In genomic region chr16:43954913-43955312, GRCm38 (mm10) we compare ENCODE assay signal across 28 mouse cellular contexts. TPM values are rescaled to one million over a fixed set of nuclear protein-coding genes. Genes with fewer than 3 reads are reported as not detected.
DNase-seq lines count a peak whose midpoint lies in the region; ATAC-seq and TF ChIP-seq lines count a peak whose summit lies in the region.
"Had no signal": no experiment of that assay in that cellular context is flagged by ENCODE, and none has a peak within 500 bp of the region (broad histone marks: within the 10 kb centered on the region; RNA-seq: fewer than 3 reads in every experiment).

No protein-coding gene starts in this region.

- H3K4me3 ChIP-seq in stomach, embryonic 15.5 days (replicated peaks): no peak overlapping the region
- no peak overlapping the region for H3K4me3 ChIP-seq in stomach, postnatal 0 days (ENCODE audit: low read depth, low read length)
- H3K4me3 ChIP-seq in limb, embryonic 10.5 days: no peak overlapping the region
- H3K4me3 ChIP-seq: embryonic facial prominence, embryonic 12.5 days; heart, adult 2 months; heart, embryonic 12.5 days; lung, embryonic 15.5 days; megakaryocyte, embryonic 14.5 days; midbrain, embryonic 13.5 days had no signal

- no peaks in the 10 kb centered on the region for H3K36me3 ChIP-seq in stomach, embryonic 15.5 days
- H3K36me3 ChIP-seq in stomach, postnatal 0 days (ENCODE audit: control insufficient read depth, insufficient read depth, low read length): peaks cover 4% of the 10 kb centered on the region; the same call in 1 of the 2 replicates
- H3K36me3 ChIP-seq in splenic B cell, adult 2 months (ENCODE audit: control insufficient read depth, insufficient read depth, low read length, poor library complexity, severe bottlenecking): no peaks in the 10 kb centered on the region
- H3K36me3 ChIP-seq in limb, embryonic 10.5 days: 0 out of 2 replicates have a peak, but pooled peaks cover 7% of the 10 kb centered on the region
- H3K36me3 ChIP-seq: embryonic facial prominence, embryonic 12.5 days; lung, embryonic 15.5 days had no signal

- H3K9me3 ChIP-seq in stomach, embryonic 15.5 days: no peaks in the 10 kb centered on the region
- H3K9me3 ChIP-seq in stomach, postnatal 0 days (ENCODE audit: control insufficient read depth, low read length): no peaks in the 10 kb centered on the region
- no peaks in the 10 kb centered on the region for H3K9me3 ChIP-seq in limb, embryonic 10.5 days (replicated peaks)
- H3K9me3 ChIP-seq: embryonic facial prominence, embryonic 12.5 days; heart, embryonic 12.5 days; lung, embryonic 15.5 days; megakaryocyte, embryonic 14.5 days; midbrain, embryonic 13.5 days had no signal

- no peak overlapping the region for H3K27ac ChIP-seq in stomach, embryonic 15.5 days
- no peak overlapping the region for H3K27ac ChIP-seq in stomach, postnatal 0 days (replicated peaks)
- no peak overlapping the region for H3K27ac ChIP-seq in limb, embryonic 10.5 days
- H3K27ac ChIP-seq: embryonic facial prominence, embryonic 12.5 days; heart, adult 2 months; hindbrain, embryonic 14.5 days; kidney, postnatal 0 days; lung, embryonic 15.5 days; midbrain, embryonic 13.5 days had no signal

- TF ChIP-seq CTCF in stomach, postnatal 0 days (IDR thresholded peaks at IDR 0.05; ENCODE audit: low read depth): no peak

- H3K27me3 ChIP-seq in stomach, embryonic 15.5 days (replicated peaks): no peaks in the 10 kb centered on the region
- no peaks in the 10 kb centered on the region for H3K27me3 ChIP-seq in stomach, postnatal 0 days (ENCODE audit: control insufficient read depth, insufficient read depth, low read length)
- no peaks in the 10 kb centered on the region for H3K27me3 ChIP-seq in splenic B cell, adult 2 months (ENCODE audit: control insufficient read depth, insufficient read depth, low read length, poor library complexity, severe bottlenecking)
- no peaks in the 10 kb centered on the region for H3K27me3 ChIP-seq in limb, embryonic 10.5 days (ENCODE audit: low read depth, poor library complexity, severe bottlenecking)
- H3K27me3 ChIP-seq: embryonic facial prominence, embryonic 12.5 days; heart, embryonic 12.5 days; lung, embryonic 15.5 days; megakaryocyte, embryonic 14.5 days; midbrain, embryonic 13.5 days had no signal

- TF ChIP-seq EP300 in stomach, postnatal 0 days (optimal IDR thresholded peaks at IDR 0.05): no peak

- no peak overlapping the region for H3K4me2 ChIP-seq in stomach, embryonic 15.5 days
- H3K4me2 ChIP-seq in stomach, postnatal 0 days (replicated peaks; ENCODE audit: low read depth): no peak overlapping the region
- H3K4me2 ChIP-seq: embryonic facial prominence, embryonic 12.5 days; heart, embryonic 12.5 days; hindbrain, embryonic 14.5 days; lung, embryonic 15.5 days; midbrain, embryonic 13.5 days had no signal

- 0 out of 2 replicates have a peak, but pooled peaks have one; percentile 59 for ATAC-seq in stomach, embryonic 15.5 days (ENCODE audit: insufficient read depth, low FRiP score, low read depth)
- ATAC-seq in stomach, postnatal 0 days (ENCODE audit: low FRiP score, low TSS enrichment): no peak; the same call in 1 of the 2 replicates
- peak; percentile 32 for ATAC-seq in activated CD4-positive, CD25-positive, alpha-beta regulatory T cell, adult 4 months
- ATAC-seq: forebrain, embryonic 14.5 days; intestine, embryonic 16.5 days; midbrain, embryonic 13.5 days had no signal

- no peaks in the 10 kb centered on the region for H3K4me1 ChIP-seq in stomach, embryonic 15.5 days
- no peaks in the 10 kb centered on the region for H3K4me1 ChIP-seq in stomach, postnatal 0 days (replicated peaks; ENCODE audit: control insufficient read depth, insufficient read depth)
- H3K4me1 ChIP-seq in limb, embryonic 10.5 days: peaks cover 7% of the 10 kb centered on the region
- H3K4me1 ChIP-seq: embryonic facial prominence, embryonic 12.5 days; heart, embryonic 12.5 days; lung, embryonic 15.5 days; midbrain, embryonic 13.5 days had no signal

- DNase-seq in heart, adult 11 months: peak; percentile 34
- no peak for DNase-seq in heart, postnatal 14 days
- DNase-seq in stomach, postnatal 0 days (ENCODE audit: low spot score): no peak
- peak; percentile 55 for DNase-seq in splenic B cell, adult 2 months (ENCODE audit: low read depth, low spot score)
- no peak for DNase-seq in c-Kit-positive CD71-positive TER-119-positive erythroid progenitor cells, embryonic 14.5 days (ENCODE audit: low spot score)
- no peak for DNase-seq in limb, embryonic 10.5 days (ENCODE audit: low spot score)
- DNase-seq: adrenal gland, postnatal 10 days; cerebellum, adult 11-12 months; cerebellum, adult 9-11 months; embryo, embryonic 11 days; gastrocnemius, postnatal 25 days; heart, adult 2 months; kidney, adult 8-10 months; kidney, postnatal 4 days; layer of hippocampus, postnatal 36 days; liver; lung, postnatal 36 days had no signal

- intact Hi-C loops in heart, postnatal 14 days (cut with DNase I): no loop called here

- H3K9ac ChIP-seq in stomach, embryonic 15.5 days: no peak overlapping the region
- no peak overlapping the region for H3K9ac ChIP-seq in stomach, postnatal 0 days (ENCODE audit: low read length)
- H3K9ac ChIP-seq: embryonic facial prominence, embryonic 12.5 days; heart, embryonic 12.5 days; hindbrain, embryonic 14.5 days; lung, embryonic 15.5 days; midbrain, embryonic 13.5 days had no signal

- 45% methylated on average over 6 of the region's 6 CpGs for WGBS in stomach, embryonic 15.5 days
- 39% methylated on average over 6 of the region's 6 CpGs for WGBS in stomach, postnatal 0 days
- WGBS in limb, embryonic 10.5 days: 82% methylated on average over 6 of the region's 6 CpGs

RNA-seq across cellular contexts. Expression of gene Zdhhc23, which starts 24.7 kb away (rescaled TPM):
- total RNA-seq in heart, postnatal 14 days (2021): under 1 TPM; 0.49 to 0.57 TPM
- 2.1 and 2.6 TPM in 2 replicates for polyA plus RNA-seq in stomach, embryonic 15.5 days (2015; fragmentation: Nextera tagmentation; extraction: Ambion mirVana)
- 2.4 and 2.5 TPM in 2 replicates for polyA plus RNA-seq in stomach, postnatal 0 days (2015; fragmentation: Nextera tagmentation; extraction: Ambion mirVana)
- 1 to 10 TPM; 1.4 to 1.9 TPM for polyA plus RNA-seq in activated CD4-positive, CD25-positive, alpha-beta regulatory T cell, adult 4 months (2017; shearing (Covaris generic))
- polyA plus RNA-seq in limb, embryonic 10.5 days (2016; fragmentation: Nextera tagmentation; extraction: Ambion mirVana): 1.1 and 1.2 TPM in 2 replicates

RNA-seq across cellular contexts. Expression of gene Qtrt2, which starts 28.3 kb away (rescaled TPM):
- total RNA-seq in heart, postnatal 14 days (2021): 10 to 100 TPM; 14.7 to 16.2 TPM
- 22.5 and 25.8 TPM in 2 replicates for polyA plus RNA-seq in stomach, embryonic 15.5 days (2015; fragmentation: Nextera tagmentation; extraction: Ambion mirVana)
- polyA plus RNA-seq in stomach, postnatal 0 days (2015; fragmentation: Nextera tagmentation; extraction: Ambion mirVana): 10.9 and 11.0 TPM in 2 replicates
- 10 to 100 TPM; 11.6 to 12.0 TPM for polyA plus RNA-seq in activated CD4-positive, CD25-positive, alpha-beta regulatory T cell, adult 4 months (2017; shearing (Covaris generic))
- polyA plus RNA-seq in limb, embryonic 10.5 days (2016; fragmentation: Nextera tagmentation; extraction: Ambion mirVana): 33.4 and 36.9 TPM in 2 replicates

Comparison
In these comparisons a context has a peak if more than half of its experiments do, and no peak if none do; other contexts are left out.
1. DNase-seq: peak in heart, adult 11 months (single experiment) and splenic B cell, adult 2 months (single experiment); none in heart, postnatal 14 days (0 of 2), stomach, postnatal 0 days (single experiment), c-Kit-positive CD71-positive TER-119-positive erythroid progenitor cells, embryonic 14.5 days (single experiment) and limb, embryonic 10.5 days (single experiment).